Mouse (Mus musculus) intestine, postnatal 0 days (tissue): ENCODE data around the gene Arhgef25. TPM values are rescaled to one million over a fixed set of nuclear protein-coding genes. Genes with fewer than 3 reads are reported as not detected.

ENCODE experiments used
- ATAC-seq: fragments of 200-750 bp; cut with Nextera tagmentation; 2 replicates; pipeline ENCODE4 v1.8.0; 2017; ENCODE audit warnings: mild to moderate bottlenecking, moderate TSS enrichment, moderate library complexity
- H3K27ac ChIP-seq: fragments of 300-500 bp; sonication (generic); 2 replicates; pipeline ENCODE4 v1.5.1; 2014; ENCODE audit warnings: mild to moderate bottlenecking, low read depth, low read length, moderate library complexity
- H3K27me3 ChIP-seq: fragments of 300-500 bp; sonication (generic); replicated peaks from 2 replicates; pipeline ENCODE4 v1.6.1; 2014; ENCODE audit warnings: low read length, mixed read lengths; ENCODE audit not compliant: control insufficient read depth, insufficient read depth
- H3K36me3 ChIP-seq: fragments of 300-500 bp; sonication (generic); 2 replicates; pipeline ENCODE4 v1.6.1; 2014; ENCODE audit warnings: mild to moderate bottlenecking, moderate library complexity; ENCODE audit not compliant: control insufficient read depth, insufficient read depth
- H3K4me1 ChIP-seq: fragments of 300-500 bp; sonication (generic); replicated peaks from 2 replicates; pipeline ENCODE4 v1.6.1; 2014; ENCODE audit warnings: antibody characterized with exemption, low read length, mixed read lengths; ENCODE audit not compliant: control insufficient read depth, insufficient read depth
- H3K4me2 ChIP-seq: fragments of 300-500 bp; sonication (generic); replicated peaks from 2 replicates; pipeline ENCODE4 v1.6.1; 2014; ENCODE audit warnings: low read depth, mild to moderate bottlenecking, moderate library complexity
- H3K4me3 ChIP-seq: fragments of 300-500 bp; sonication (generic); 2 replicates; pipeline ENCODE4 v1.5.1; 2014; ENCODE audit warnings: low read depth, low read length
- H3K9ac ChIP-seq: fragments of 300-500 bp; sonication (generic); 2 replicates; pipeline ENCODE4 v1.6.1; 2014; ENCODE audit warnings: mild to moderate bottlenecking, low read depth, low read length
- H3K9me3 ChIP-seq: fragments of 300-500 bp; sonication (generic); 2 replicates; pipeline ENCODE4 v1.6.1; 2016; ENCODE audit warnings: mixed run types; ENCODE audit not compliant: control insufficient read depth
- CTCF ChIP-seq: sonication (generic); IDR thresholded peaks from 2 replicates; pipeline ENCODE4 v1.5.1; 2016; ENCODE audit warnings: low read depth, mild to moderate bottlenecking, control low read depth, antibody characterized with exemption, moderate library complexity
- WGBS: fragments of 180-500 bp; shearing (Covaris S2); extraction: QIAGEN DNeasy Blood & Tissue Kit; methylation state at CpG from one replicate; pipeline ENCODE4 v1.1.7; 2014; 5-methylcytosine and 5-hydroxymethylcytosine counted together
- polyA plus RNA-seq: library from polyadenylated mRNA; unstranded; fragments of >200 nt; fragmentation: Nextera tagmentation; extraction: Ambion mirVana; gene quantifications from 2 replicates; pipeline ENCODE4 v1.2.1, GENCODE M21; 2015

Gene Arhgef25
- polyA plus RNA-seq, 1 experiment from 2014 or later, result 14.4 TPM

DNA sequence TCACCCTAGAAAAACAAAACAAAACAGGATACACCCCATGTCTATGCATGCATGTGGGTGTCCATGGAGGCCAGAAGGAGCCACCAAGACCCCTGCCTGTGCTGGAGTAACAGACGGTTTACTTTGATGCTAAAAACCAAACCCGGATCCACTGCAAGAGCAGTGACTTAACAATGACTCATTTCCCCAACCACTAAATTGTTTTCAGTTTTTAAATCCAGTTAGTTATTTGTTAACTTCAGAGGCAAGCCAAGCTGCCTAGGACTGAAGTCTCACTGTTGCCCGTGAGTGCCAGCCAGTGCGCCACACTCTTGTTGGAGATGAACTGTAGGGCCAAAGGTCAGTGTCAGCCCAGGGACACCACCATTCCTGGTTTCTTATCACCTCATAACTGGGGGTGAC, 39.4 kb downstream of the Arhgef25 start:
- Histone ChIP-seq H3K9ac (no peak overlapping the region), H3K27ac (no peak overlapping the region), H3K36me3 (no peaks in the 10 kb centered on the region), H3K27me3 (no peaks in the 10 kb centered on the region), H3K4me1 (no peaks in the 10 kb centered on the region), H3K4me3 (no peak overlapping the region), H3K9me3 (no peaks in the 10 kb centered on the region), H3K4me2 (no peak overlapping the region)
- peak; percentile 44 for ATAC-seq
- TF ChIP-seq CTCF, result no peak
- 42% methylated on average over 4 of the region's 4 CpGs for WGBS

DNA sequence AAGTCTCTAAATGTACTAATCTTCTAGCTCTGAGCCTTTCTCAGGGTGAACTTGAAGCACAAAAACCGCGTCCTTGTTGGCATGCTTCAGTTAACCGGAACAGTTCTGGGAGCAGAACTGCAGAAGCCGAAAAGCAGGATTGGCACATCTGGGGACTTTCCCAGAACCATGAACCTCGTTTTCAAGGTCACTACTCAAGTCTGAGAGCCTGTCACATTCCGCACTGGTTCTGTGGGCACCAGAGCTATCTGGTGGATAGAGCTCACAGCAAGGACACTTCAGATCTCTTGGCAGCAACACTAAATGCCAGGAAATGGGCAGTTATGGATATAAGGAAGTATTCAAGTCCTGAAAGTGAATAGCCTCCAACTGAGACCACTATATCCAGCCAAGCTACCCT, 42.7 kb downstream of the Arhgef25 start:
- 83% methylated on average over 6 of the region's 6 CpGs for WGBS
- TF ChIP-seq CTCF, result no peak
- no peak overlapping the region for H3K27ac ChIP-seq

DNA sequence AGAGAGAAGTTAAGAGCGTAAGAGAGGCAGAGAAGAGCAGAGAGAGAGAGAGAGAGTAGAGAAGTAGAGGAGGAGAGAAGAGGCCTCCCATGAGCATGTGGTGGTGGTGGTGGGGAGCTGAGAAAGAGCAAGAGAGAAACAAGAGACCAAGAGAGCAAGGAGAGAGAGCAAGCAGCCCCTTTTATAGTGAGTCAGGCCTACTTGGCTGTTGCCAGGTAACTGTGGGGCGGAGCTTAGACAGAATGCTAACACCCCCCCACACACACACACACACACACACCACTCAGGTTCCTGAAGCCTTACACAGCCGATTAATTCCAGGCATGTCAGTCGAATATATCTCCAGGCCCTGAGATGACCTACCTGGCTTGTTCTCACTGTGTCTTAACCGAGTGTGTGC, 44.6 kb downstream of the Arhgef25 start:
- no peaks in the 10 kb centered on the region for H3K27me3 ChIP-seq
- H3K36me3 ChIP-seq, result no peaks in the 10 kb centered on the region
- H3K27ac ChIP-seq, result no peak overlapping the region
- H3K4me3 ChIP-seq, result no peak overlapping the region
- 62% methylated on average over 5 of the region's 5 CpGs for WGBS
- TF ChIP-seq CTCF, result no peak
- H3K4me2 ChIP-seq, result no peak overlapping the region
- no peak for ATAC-seq
- no peaks in the 10 kb centered on the region for H3K4me1 ChIP-seq
- no peaks in the 10 kb centered on the region for H3K9me3 ChIP-seq
- H3K9ac ChIP-seq, result no peak overlapping the region

More for the DNA sequence above, 42.7 kb downstream of the Arhgef25 start:
- Histone ChIP-seq H3K4me2 (no peak overlapping the region), H3K4me1 (no peaks in the 10 kb centered on the region), H3K9me3 (no peaks in the 10 kb centered on the region), H3K36me3 (no peaks in the 10 kb centered on the region), H3K9ac (no peak overlapping the region), H3K4me3 (no peak overlapping the region), H3K27me3 (no peaks in the 10 kb centered on the region)
- no peak for ATAC-seq

DNA sequence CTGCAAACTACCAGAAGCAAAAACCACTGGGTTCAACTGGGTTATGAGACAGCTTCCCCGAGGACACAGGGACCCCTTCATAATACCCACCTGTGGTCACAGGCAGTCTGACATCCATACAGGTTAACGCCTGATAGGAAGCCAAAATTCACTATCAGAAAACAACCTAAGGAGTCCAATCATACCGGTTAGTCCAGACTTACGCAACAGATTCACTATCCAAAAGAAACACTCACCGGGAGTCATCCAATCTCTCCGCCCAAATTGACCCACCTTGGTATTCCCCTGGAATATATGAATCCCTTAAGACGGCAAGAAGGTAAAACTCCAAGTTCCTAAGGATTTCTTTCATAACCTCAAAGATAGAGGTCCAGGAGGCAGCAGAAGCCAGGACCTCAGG, 45.3 kb downstream of the Arhgef25 start:
- Histone ChIP-seq H3K4me3 (no peak overlapping the region), H3K9ac (no peak overlapping the region), H3K27me3 (no peaks in the 10 kb centered on the region), H3K4me1 (no peaks in the 10 kb centered on the region), H3K4me2 (no peak overlapping the region), H3K36me3 (no peaks in the 10 kb centered on the region), H3K9me3 (no peaks in the 10 kb centered on the region), H3K27ac (no peak overlapping the region)
- ATAC-seq, result no peak
- no peak for TF ChIP-seq CTCF
- 58% methylated on average over 7 of the region's 7 CpGs for WGBS

DNA sequence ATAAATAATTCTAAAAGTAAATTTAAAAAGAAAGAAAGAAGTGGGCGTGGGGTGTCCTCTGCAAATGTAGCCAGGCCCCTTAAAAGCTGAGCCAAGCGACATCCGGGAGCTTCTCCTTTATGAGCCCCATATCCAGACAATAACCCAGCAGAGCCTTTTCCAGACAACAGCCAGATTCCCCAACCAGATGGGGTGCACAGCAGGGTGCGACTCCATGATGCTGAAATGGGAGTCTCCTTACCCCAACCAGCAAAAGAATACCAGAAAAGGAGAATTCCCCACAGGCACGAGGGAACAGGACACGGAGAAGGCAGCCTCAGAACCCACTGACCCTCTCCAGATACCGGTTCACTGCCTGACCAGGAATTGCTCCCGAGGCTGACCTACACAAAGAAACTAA, 46.7 kb downstream of the Arhgef25 start:
- Histone ChIP-seq H3K27me3 (no peaks in the 10 kb centered on the region), H3K4me2 (no peak overlapping the region), H3K4me3 (no peak overlapping the region), H3K9ac (no peak overlapping the region), H3K9me3 (no peaks in the 10 kb centered on the region), H3K4me1 (no peaks in the 10 kb centered on the region), H3K36me3 (no peaks in the 10 kb centered on the region), H3K27ac (no peak overlapping the region)
- no peak for TF ChIP-seq CTCF
- ATAC-seq, result no peak
- WGBS, result 89% methylated on average over 8 of the region's 8 CpGs

DNA sequence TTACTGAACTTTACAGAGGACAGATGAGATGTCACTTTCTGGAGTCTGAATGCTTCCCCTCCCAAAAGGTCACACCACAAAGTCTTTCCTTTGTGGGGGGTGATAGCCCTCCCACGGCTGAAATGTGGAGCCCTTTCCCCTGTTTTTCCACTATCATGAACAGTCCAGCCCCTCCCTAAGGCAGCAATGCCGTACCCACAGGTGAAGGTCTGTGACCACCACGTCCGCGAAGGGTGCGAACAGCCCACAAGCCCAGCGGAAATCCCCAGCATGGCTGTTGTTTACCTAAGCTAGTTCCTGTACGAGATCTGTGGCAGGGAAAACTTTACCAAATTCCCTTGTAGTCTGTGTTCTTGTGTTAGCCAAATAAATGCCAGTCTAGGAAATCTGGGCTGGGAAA, 48.4 kb downstream of the Arhgef25 start:
- ATAC-seq, result no peak
- Histone ChIP-seq H3K9me3 (no peaks in the 10 kb centered on the region), H3K4me1 (no peaks in the 10 kb centered on the region; the same call in 1 of the 2 replicates), H3K4me3 (no peak overlapping the region), H3K36me3 (no peaks in the 10 kb centered on the region), H3K4me2 (no peak overlapping the region), H3K9ac (no peak overlapping the region), H3K27ac (no peak overlapping the region), H3K27me3 (no peaks in the 10 kb centered on the region)
- no peak for TF ChIP-seq CTCF
- 74% methylated on average over 8 of the region's 8 CpGs for WGBS

DNA sequence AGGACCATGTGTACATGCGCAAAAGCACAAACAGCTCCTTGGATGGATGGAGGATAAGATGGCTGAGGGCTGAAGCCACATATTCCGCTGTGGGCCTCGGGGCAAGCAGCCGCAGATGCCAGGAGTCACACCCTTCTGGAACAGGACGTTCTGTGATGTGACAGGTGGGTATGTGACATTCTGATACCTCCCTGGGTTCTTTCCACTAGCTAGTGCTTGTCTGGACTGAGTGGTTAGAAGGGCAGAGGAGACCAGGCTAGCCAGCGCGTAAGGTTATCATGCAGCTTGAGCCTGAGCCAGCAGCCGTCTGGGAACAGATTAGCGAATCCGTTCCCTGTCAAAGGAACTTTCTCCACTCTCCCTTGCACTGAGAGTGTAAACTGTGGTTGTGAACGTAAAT, 48.9 kb downstream of the Arhgef25 start:
- 77% methylated on average over 11 of the region's 11 CpGs for WGBS
- H3K9ac ChIP-seq, result no peak overlapping the region
- H3K27me3 ChIP-seq, result no peaks in the 10 kb centered on the region
- H3K4me3 ChIP-seq, result no peak overlapping the region
- no peak overlapping the region for H3K4me2 ChIP-seq
- no peaks in the 10 kb centered on the region for H3K36me3 ChIP-seq
- no peak for ATAC-seq
- no peaks in the 10 kb centered on the region; the same call in 1 of the 2 replicates for H3K4me1 ChIP-seq
- no peaks in the 10 kb centered on the region for H3K9me3 ChIP-seq
- H3K27ac ChIP-seq, result no peak overlapping the region
- no peak for TF ChIP-seq CTCF
